8 mouse cellular contexts compared by ENCODE assay signal in genomic region chr9:74952756-74953247, GRCm38 (mm10). TPM values are rescaled to one million over a fixed set of nuclear protein-coding genes. Genes with fewer than 3 reads are reported as not detected.
DNase-seq lines count a peak whose midpoint lies in the region; ATAC-seq and TF ChIP-seq lines count a peak whose summit lies in the region.

Gene Fam214a (plus strand): TSS chr9:74952884.

- H3K4me3 ChIP-seq in ES-Bruce4 (ENCODE audit: low read depth, low read length), result peak within 1 kb of the TSS; percentile 79
- H3K4me3 ChIP-seq in forebrain, embryonic 15.5 days, result peak within 1 kb of the TSS; percentile 86
- H3K4me3 ChIP-seq in lung, adult 2 months (replicated peaks; ENCODE audit: extremely low read depth, low read depth, low read length), result peak within 1 kb of the TSS; percentile 69

- no peaks in the 10 kb centered on the region for H3K27me3 ChIP-seq in ES-Bruce4 (ENCODE audit: control insufficient read depth, insufficient read depth, low read length, poor library complexity, severe bottlenecking)
- H3K27me3 ChIP-seq in forebrain, embryonic 15.5 days, result no peaks in the 10 kb centered on the region

- no peaks in the 10 kb centered on the region for H3K36me3 ChIP-seq in ES-Bruce4 (ENCODE audit: control insufficient read depth, insufficient read depth, low read length, poor library complexity, severe bottlenecking)
- H3K36me3 ChIP-seq in forebrain, embryonic 15.5 days, result 0 out of 2 replicates have a peak, but pooled peaks cover 2% of the 10 kb centered on the region

- TF ChIP-seq CTCF in ES-Bruce4 (IDR thresholded peaks at IDR 0.05; ENCODE audit: low read depth, low read length), result no peak
- TF ChIP-seq CTCF in lung, adult 2 months (IDR thresholded peaks at IDR 0.05; ENCODE audit: insufficient read depth, low read length), result no peak

- DNase-seq in c-Kit-positive CD71-positive TER-119-positive erythroid progenitor cells, embryonic 14.5 days (ENCODE audit: low spot score), result peak; percentile 77
- DNase-seq in heart, postnatal 25 days (ENCODE audit: low spot score), result peak; percentile 86
- DNase-seq in layer of hippocampus, adult 18-20 months (ENCODE audit: low spot score in 2 of 2), result peak; percentile 96 to 98
- peak; percentile 89 for DNase-seq in lung, adult 2 months
- peak; percentile 90 to 93 for DNase-seq in thymus, adult 18-20 months

- intact Hi-C loops in heart, postnatal 25 days (cut with DNase I), result loop anchor here (2.0 to 5.0 kb wide), 4 partner anchors 22 to 84 kb away; partner anchors contain the start of gene Arpp19

- peak; percentile 98 for ATAC-seq in forebrain, embryonic 15.5 days (replicated peaks)
- peak; percentile 82 for ATAC-seq in neutrophil, adult 5-6 weeks (ENCODE audit: extremely low read depth, insufficient number of reproducible peaks, low FRiP score, poor library complexity, severe bottlenecking)

- H3K27ac ChIP-seq in ES-Bruce4 (ENCODE audit: insufficient read depth, low read length), result no peak within 1 kb of the TSS
- H3K27ac ChIP-seq in forebrain, embryonic 15.5 days (replicated peaks), result peak within 1 kb of the TSS; percentile 94

- TF ChIP-seq POLR2A in ES-Bruce4 (IDR thresholded peaks at IDR 0.05; ENCODE audit: insufficient read depth, low read length), result no peak
- peak; percentile 74; the same call in 1 of the 2 replicates for TF ChIP-seq POLR2A in lung, adult 2 months (IDR thresholded peaks at IDR 0.05; ENCODE audit: borderline replicate concordance, extremely low read depth, low read depth, low read length)

- H3K4me1 ChIP-seq in ES-Bruce4 (ENCODE audit: control insufficient read depth, insufficient read depth, low read length), result no peaks in the 10 kb centered on the region
- H3K4me1 ChIP-seq in forebrain, embryonic 15.5 days, result peaks cover 14% of the 10 kb centered on the region
- peaks cover 3% of the 10 kb centered on the region for H3K4me1 ChIP-seq in lung, adult 2 months (ENCODE audit: control insufficient read depth, insufficient read depth, low read length)

- H3K9me3 ChIP-seq in ES-Bruce4 (replicated peaks; ENCODE audit: control insufficient read depth, insufficient read depth, low read length, poor library complexity, severe bottlenecking), result no peaks in the 10 kb centered on the region
- no peaks in the 10 kb centered on the region for H3K9me3 ChIP-seq in forebrain, embryonic 15.5 days

- peak within 1 kb of the TSS; percentile 79 for H3K9ac ChIP-seq in ES-Bruce4 (ENCODE audit: low read depth, poor library complexity, severe bottlenecking)
- H3K9ac ChIP-seq in forebrain, embryonic 15.5 days (replicated peaks), result peak within 1 kb of the TSS; percentile 79

- TF ChIP-seq EP300 in ES-Bruce4 (IDR thresholded peaks at IDR 0.05; ENCODE audit: insufficient read depth, low read depth, low read length), result no peak

- H3K4me2 ChIP-seq in forebrain, embryonic 15.5 days (replicated peaks), result peak within 1 kb of the TSS; percentile 74

- WGBS in forebrain, embryonic 15.5 days, result under 1% methylated on average over 59 of the region's 59 CpGs
- WGBS in lung, adult 2 months, result under 1% methylated on average over 55 of the region's 59 CpGs

RNA-seq across cellular contexts. Expression of gene Fam214a, which starts in this region (rescaled TPM):
- polyA plus RNA-seq in ES-Bruce4 (2011; ENCODE audit: insufficient read depth, insufficient read length, low read depth, missing spikeins), result 7.7 and 9.8 TPM in 2 replicates
- polyA plus RNA-seq in forebrain, embryonic 15.5 days (2015; fragmentation: Nextera tagmentation; extraction: Ambion mirVana), result 28.9 and 29.8 TPM in 2 replicates
- total RNA-seq in heart, postnatal 25 days (2021), result 10 to 100 TPM; 25.2 to 28.8 TPM
- total RNA-seq in layer of hippocampus, adult 18-20 months (2021), result 10 to 100 TPM; 38.5 to 40.8 TPM
- 8.8 and 11.8 TPM in 2 replicates for polyA plus RNA-seq in lung, adult 2 months (2012; rRNA removed)
- 86.2 and 101 TPM in 2 replicates for total RNA-seq in neutrophil, adult 5-6 weeks (2017)
